Mouse (Mus musculus) heart, postnatal 36 days (tissue): ENCODE measurements around the gene Klk14. TPM values are rescaled to one million over a fixed set of nuclear protein-coding genes. Genes with fewer than 3 reads are reported as not detected.

Source experiments
- DNase-seq, 2 experiments: peaks; one replicate each; pipeline ENCODE4 v3.0.0; 2021 to 2022
- intact Hi-C: fragments of 180-260 bp; cut with DNase I; formaldehyde crosslinking; loops from one replicate; pipeline ENCODE4 v1.15.1; 2025
- total RNA-seq, 2 experiments: library from RNA; stranded (reverse); gene quantifications; 2 replicates each; pipeline ENCODE4 v1.2.3; 2021

The Klk14 gene
- total RNA-seq, 2 experiments from 2014 or later, result 0.22 to 0.31 TPM

DNA sequence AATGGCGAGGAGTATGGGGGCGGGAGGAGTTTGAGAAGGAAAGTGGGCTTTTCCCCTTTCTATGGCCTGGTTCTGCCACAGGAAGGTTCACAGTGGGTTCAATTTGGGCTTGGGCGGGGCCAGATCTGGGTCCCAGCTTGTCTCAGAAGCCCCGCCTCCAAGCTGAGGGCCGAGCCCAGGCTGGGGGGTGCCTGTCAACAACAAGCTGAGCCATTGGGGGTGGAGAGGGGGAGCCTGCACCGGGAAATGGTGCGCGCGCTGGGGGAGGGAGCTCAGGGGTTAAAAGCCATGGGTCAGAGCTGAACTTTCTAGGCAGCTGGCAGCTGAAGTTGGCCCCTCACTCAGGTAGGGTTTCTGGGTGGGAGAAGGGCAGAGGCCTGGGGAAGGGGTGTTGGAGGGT, 22.7 kb downstream of the Klk14 start:
- intact Hi-C loops, result no loop called here
- DNase-seq, result no peak

GRCm38 (mm10) chr7:43713741-43714351, 23.6 kb downstream of the Klk14 start:
- intact Hi-C loops, result no loop called here
- no peak for DNase-seq

Other genes with a start within 250 kb of the Klk14 start
- not detected for gene Cldnd2, start 249.6 kb upstream of the Klk14 start, total RNA-seq
- 1,000 to 10,000 TPM; 1,276 to 1,377 TPM for gene Etfb, start 246.3 kb upstream of the Klk14 start, total RNA-seq
- under 1 TPM in 1 of 2 experiments, not detected in 1; 0.70 TPM for gene Gm45233, start 246.3 kb upstream of the Klk14 start, total RNA-seq
- 1 to 10 TPM; 2.0 to 2.5 TPM for gene Vsig10l, start 227.3 kb upstream of the Klk14 start, total RNA-seq
- gene Iglon5, start 200.3 kb upstream of the Klk14 start, total RNA-seq, result under 1 TPM; 0.19 to 0.36 TPM
- not detected for gene 4931406B18Rik, start 184.5 kb upstream of the Klk14 start, total RNA-seq
- 1 to 10 TPM; 3.8 to 4.4 TPM for gene Cd33, start 146.0 kb upstream of the Klk14 start, total RNA-seq
- under 1 TPM; 0.87 to 0.94 TPM for gene Zfp658, start 128.2 kb upstream of the Klk14 start, total RNA-seq
- 1 to 10 TPM; 4.8 to 5.9 TPM for gene Zfp719, start 110.8 kb upstream of the Klk14 start, total RNA-seq
- not detected for gene Zfp819, start 83.2 kb upstream of the Klk14 start, total RNA-seq
- not detected for gene Ceacam18, start 55.7 kb upstream of the Klk14 start, total RNA-seq
- 1 to 10 TPM in 1 of 2 experiments, under 1 TPM in 1; 0.94 to 1.3 TPM for gene Siglece, start 30.3 kb upstream of the Klk14 start, total RNA-seq
- gene Ctu1, start 18.4 kb upstream of the Klk14 start, total RNA-seq, result 1 to 10 TPM; 3.4 to 3.5 TPM
- gene Klk13, start 22.1 kb downstream of the Klk14 start, total RNA-seq, result not detected
- gene Klk12, start 78.5 kb downstream of the Klk14 start, total RNA-seq, result not detected
- gene Klk11, start 84.2 kb downstream of the Klk14 start, total RNA-seq, result under 1 TPM; 0.22 to 0.33 TPM
- gene Klk10, start 90.6 kb downstream of the Klk14 start, total RNA-seq, result under 1 TPM; 0.19 to 0.36 TPM
- not detected for gene Klk9, start 101.5 kb downstream of the Klk14 start, total RNA-seq
- gene Klk8, start 107.2 kb downstream of the Klk14 start, total RNA-seq, result 10 to 100 TPM; 10.4 to 12.2 TPM
- under 1 TPM in 1 of 2 experiments, not detected in 1; 0.19 TPM for gene Klk7, start 120.9 kb downstream of the Klk14 start, total RNA-seq
- gene Klk6, start 134.1 kb downstream of the Klk14 start, total RNA-seq, result not detected
- not detected for gene Klk5, start 151.6 kb downstream of the Klk14 start, total RNA-seq
- not detected for gene Klk4, start 190.7 kb downstream of the Klk14 start, total RNA-seq
- not detected for gene Klk15, start 243.3 kb downstream of the Klk14 start, total RNA-seq